Mouse (Mus musculus): ENCODE measurements around the gene Olfr307.
"Not testable (repeated sequence)": the region's sequence is repeated elsewhere in the genome, so short reads cannot be mapped to it uniquely, and the experiment has no call there.

Gene Olfr307

GRCm38 (mm10) chr7:86337486-86337885 is at the start of gene Olfr307:
Gene Olfr307, minus strand, starts transcription at chr7:86337586.
- no peak for DNase-seq

DNA sequence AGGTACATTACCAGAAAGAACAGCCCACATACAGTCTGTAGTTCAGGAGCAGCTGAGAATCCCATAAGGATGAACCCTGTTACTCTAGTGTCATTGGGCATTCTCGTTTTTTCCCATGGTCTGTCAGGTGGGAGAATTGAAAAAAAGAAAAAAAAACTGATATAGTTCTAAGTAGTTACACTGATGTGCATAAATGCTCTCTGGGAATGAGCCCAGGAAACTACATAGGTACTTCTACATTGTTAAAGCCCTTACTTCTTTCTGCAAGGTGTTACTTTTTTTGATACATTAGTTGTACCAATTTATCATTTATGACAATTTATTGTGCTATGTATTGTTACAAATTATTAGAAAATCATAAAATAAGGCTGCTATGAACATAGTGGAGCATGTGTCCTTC is 49.2 kb upstream of the Olfr307 start, which contains the start of gene Olfr304:
TSS of gene Olfr304 (minus strand) at position 101 of the 400 bp plus-strand sequence.
- no peak for DNase-seq

GRCm38 (mm10) chr7:86385769-86386168 is 48.4 kb upstream of the Olfr307 start:
- no peak for DNase-seq

DNA sequence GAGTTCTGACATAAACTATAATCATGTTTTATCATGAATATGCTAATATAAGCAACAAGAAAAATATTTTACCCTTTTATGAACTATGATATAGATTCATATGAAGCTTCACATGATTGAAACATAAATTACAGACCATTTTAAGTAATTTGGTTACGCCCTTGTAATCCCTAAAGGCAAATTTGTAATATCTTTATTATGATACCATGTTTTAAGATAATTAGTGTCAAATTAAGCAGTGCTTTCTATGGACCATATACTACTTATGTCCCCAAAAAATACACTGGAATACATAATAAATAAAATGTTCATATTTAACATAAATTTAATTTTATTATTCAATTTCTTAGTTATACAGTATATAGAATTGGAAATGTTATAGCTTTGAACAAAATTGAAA is 29.4 kb upstream of the Olfr307 start, which contains the start of gene Olfr305:
TSS of gene Olfr305 (minus strand) at position 101 of the 400 bp plus-strand sequence.
- no peak for DNase-seq

DNA sequence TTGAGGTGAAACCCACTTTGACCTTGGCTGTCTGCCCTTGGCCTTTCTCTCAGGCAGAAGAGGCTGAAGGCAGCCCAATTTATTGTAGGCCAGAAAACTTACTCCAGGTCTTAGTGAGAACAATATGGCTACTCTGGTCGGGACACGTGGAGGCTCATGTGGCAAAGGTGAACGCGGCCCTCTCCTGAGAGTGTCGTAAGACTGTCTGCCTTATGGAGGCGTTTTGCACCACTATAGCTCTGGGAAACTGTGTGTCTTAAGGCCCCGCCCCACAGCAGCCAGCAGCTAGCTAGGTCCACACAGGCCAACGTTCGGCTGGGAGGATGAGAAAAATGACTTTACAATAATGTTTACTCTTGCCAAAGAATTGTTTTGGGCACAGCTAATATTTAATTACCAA is 8.9 kb upstream of the Olfr307 start:
- DNase-seq: not testable (repeated sequence)

DNA sequence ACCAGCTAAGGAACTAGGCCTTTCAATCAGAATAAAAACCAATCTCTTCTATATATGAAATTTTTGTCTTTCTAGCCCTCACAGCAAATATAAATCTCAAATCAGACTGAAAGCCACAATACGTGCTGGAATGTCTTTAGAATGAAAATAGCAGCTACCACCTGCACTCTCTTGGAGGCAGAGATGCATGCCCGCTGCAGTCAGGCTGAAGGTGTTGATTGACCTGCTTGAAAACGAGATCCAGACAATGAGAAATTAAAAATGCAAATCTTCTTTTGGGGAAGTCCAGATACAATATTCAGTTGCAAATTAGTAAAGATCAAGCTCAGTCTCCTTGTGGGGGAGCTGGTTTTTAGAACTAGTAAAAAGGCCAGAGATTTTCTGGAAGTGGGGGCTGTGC is 6.9 kb upstream of the Olfr307 start:
- no peak for DNase-seq

DNA sequence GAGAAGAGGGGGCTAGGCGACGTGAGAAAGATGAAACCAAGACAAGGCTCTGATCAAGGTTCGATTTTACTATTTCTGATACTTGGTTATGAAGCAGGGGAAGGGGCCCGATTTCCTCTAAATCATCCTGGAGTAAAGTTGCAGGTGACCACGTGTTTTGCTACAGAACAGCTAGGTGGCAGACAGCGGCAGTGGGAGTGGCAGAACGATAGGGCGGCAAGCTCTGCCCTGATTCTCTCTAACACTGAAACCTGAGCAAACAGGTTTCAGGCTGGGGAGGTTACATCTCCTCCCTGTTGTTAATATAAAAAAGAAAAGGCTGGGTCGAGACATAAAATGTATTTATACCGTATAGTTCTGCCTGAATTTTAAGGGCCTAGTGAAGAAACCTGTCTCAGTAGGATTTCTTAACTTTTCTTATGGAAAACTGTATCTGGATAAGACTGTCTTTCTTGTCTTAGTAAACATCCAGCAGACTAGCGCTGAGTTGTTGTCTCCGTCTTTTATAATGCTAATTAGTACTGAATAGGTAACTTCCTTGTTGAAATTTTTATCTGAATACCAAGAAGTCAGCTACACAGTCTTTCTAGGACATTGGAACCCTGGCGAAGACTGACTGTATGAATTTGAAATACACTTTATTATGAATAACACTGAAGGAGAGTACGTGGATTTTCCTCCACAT is 5.6 kb upstream of the Olfr307 start:
- DNase-seq: no peak

DNA sequence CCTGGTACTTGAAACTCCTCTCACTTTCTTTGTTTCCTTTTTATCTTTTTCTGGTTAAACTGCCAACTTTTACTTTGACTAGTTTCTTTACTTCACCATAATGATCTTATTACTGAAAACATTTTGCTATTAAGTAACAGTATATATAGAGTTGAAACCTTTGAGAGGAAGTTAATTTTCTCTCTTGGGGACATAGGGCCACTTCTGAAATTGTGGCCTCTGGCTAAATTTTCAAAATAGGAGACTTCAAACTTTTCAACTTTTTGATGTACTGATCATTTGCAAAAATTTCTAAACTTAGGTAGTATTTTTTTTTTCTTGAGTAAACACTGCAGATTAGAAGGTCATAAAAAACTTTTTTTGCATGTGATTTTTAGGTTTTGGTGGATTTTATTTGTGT is 11.9 kb downstream of the Olfr307 start, which contains the start of gene Olfr308:
TSS of gene Olfr308 (minus strand) at position 101 of the 400 bp plus-strand sequence.
- no peak for DNase-seq

DNA sequence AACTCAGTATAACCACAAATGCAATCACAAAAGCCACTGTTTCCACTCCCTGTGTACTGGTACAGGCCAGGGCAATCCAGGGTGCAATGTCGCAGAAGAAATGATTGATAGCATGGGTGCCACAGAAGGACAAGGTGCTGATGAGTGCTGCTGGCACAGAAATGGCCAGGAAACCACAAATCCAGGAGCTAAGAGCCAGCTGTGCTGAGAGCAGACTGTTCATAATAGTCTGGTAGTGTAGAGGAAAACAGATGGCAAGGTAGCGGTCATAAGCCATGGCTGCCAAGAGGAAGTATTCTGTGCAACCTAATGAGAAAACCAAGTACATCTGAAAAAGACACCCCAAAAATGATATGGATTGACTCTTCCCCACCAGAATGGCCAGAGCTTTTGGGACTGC is 16.1 kb downstream of the Olfr307 start:
- DNase-seq: no peak

- no peak for DNase-seq
Measured at GRCm38 (mm10) chr7:86313608-86314007, 23.8 kb downstream of the Olfr307 start, which contains the start of gene Olfr309. Gene Olfr309, minus strand, starts transcription at chr7:86313708.

All from cerebellum, adult 11-12 months (tissue).